Mouse (Mus musculus): ENCODE data around the gene Col16a1. TPM values are rescaled to one million over a fixed set of nuclear protein-coding genes. Genes with fewer than 3 reads are reported as not detected.
A peak's percentile ranks its signal among the peaks of the same experiment; 100 is the strongest.

The Col16a1 gene
- polyA plus RNA-seq, 1 experiment = 4.4 TPM

GRCm38 (mm10) chr4:130056471-130056870 is 8.8 kb downstream of the Col16a1 start:
- H3K36me3 ChIP-seq (ENCODE audit: control insufficient read depth, insufficient read depth, low read length) = no peaks in the 10 kb centered on the region
- H3K4me3 ChIP-seq (ENCODE audit: control insufficient read depth, insufficient read depth, low read length) = no peak overlapping the region
- TF ChIP-seq POLR2A (IDR thresholded peaks at IDR 0.05; ENCODE audit: control insufficient read depth, extremely low read depth, insufficient read depth, low read length, poor library complexity) = no peak
- TF ChIP-seq CTCF (IDR thresholded peaks at IDR 0.05; ENCODE audit: borderline replicate concordance, control insufficient read depth, extremely low read depth, insufficient read depth, low read length, poor library complexity) = no peak
- H3K27me3 ChIP-seq (ENCODE audit: control insufficient read depth, insufficient read depth, low read length) = no peaks in the 10 kb centered on the region
- H3K27ac ChIP-seq (ENCODE audit: control insufficient read depth, insufficient read depth, low read length) = no peak overlapping the region
- WGBS = 88% methylated on average over 3 of the region's 3 CpGs
- H3K4me1 ChIP-seq (replicated peaks; ENCODE audit: control insufficient read depth, insufficient read depth, low read length) = no peaks in the 10 kb centered on the region
- no peak for DNase-seq

GRCm38 (mm10) chr4:130060937-130061336 is 13.3 kb downstream of the Col16a1 start:
- Histone ChIP-seq H3K4me1 (replicated peaks; ENCODE audit: control insufficient read depth, insufficient read depth, low read length) (no peaks in the 10 kb centered on the region), H3K27me3 (ENCODE audit: control insufficient read depth, insufficient read depth, low read length) (no peaks in the 10 kb centered on the region), H3K4me3 (ENCODE audit: control insufficient read depth, insufficient read depth, low read length) (no peak overlapping the region), H3K27ac (ENCODE audit: control insufficient read depth, insufficient read depth, low read length) (no peak overlapping the region), H3K36me3 (ENCODE audit: control insufficient read depth, insufficient read depth, low read length) (no peaks in the 10 kb centered on the region)
- TF ChIP-seq CTCF (IDR thresholded peaks at IDR 0.05; ENCODE audit: borderline replicate concordance, control insufficient read depth, extremely low read depth, insufficient read depth, low read length, poor library complexity) (no peak), POLR2A (IDR thresholded peaks at IDR 0.05; ENCODE audit: control insufficient read depth, extremely low read depth, insufficient read depth, low read length, poor library complexity) (no peak)
- DNase-seq = no peak

- DNase-seq = no peak
- Histone ChIP-seq H3K36me3 (ENCODE audit: control insufficient read depth, insufficient read depth, low read length) (no peaks in the 10 kb centered on the region), H3K27ac (ENCODE audit: control insufficient read depth, insufficient read depth, low read length) (no peak overlapping the region), H3K4me1 (replicated peaks; ENCODE audit: control insufficient read depth, insufficient read depth, low read length) (no peaks in the 10 kb centered on the region), H3K27me3 (ENCODE audit: control insufficient read depth, insufficient read depth, low read length) (no peaks in the 10 kb centered on the region), H3K4me3 (ENCODE audit: control insufficient read depth, insufficient read depth, low read length) (no peak overlapping the region)
- 79% methylated on average over 7 of the region's 7 CpGs for WGBS
- TF ChIP-seq POLR2A (IDR thresholded peaks at IDR 0.05; ENCODE audit: control insufficient read depth, extremely low read depth, insufficient read depth, low read length, poor library complexity) = no peak
- no peak for TF ChIP-seq CTCF (IDR thresholded peaks at IDR 0.05; ENCODE audit: borderline replicate concordance, control insufficient read depth, extremely low read depth, insufficient read depth, low read length, poor library complexity)
Observed at GRCm38 (mm10) chr4:130063191-130063590, 15.6 kb downstream of the Col16a1 start.

GRCm38 (mm10) chr4:130066816-130067215 is 19.2 kb downstream of the Col16a1 start:
- H3K27ac ChIP-seq (ENCODE audit: control insufficient read depth, insufficient read depth, low read length) = no peak overlapping the region
- no peaks in the 10 kb centered on the region for H3K4me1 ChIP-seq (replicated peaks; ENCODE audit: control insufficient read depth, insufficient read depth, low read length)
- no peak overlapping the region for H3K4me3 ChIP-seq (ENCODE audit: control insufficient read depth, insufficient read depth, low read length)
- TF ChIP-seq CTCF (IDR thresholded peaks at IDR 0.05; ENCODE audit: borderline replicate concordance, control insufficient read depth, extremely low read depth, insufficient read depth, low read length, poor library complexity) = peak; percentile 78
- no peak for TF ChIP-seq POLR2A (IDR thresholded peaks at IDR 0.05; ENCODE audit: control insufficient read depth, extremely low read depth, insufficient read depth, low read length, poor library complexity)
- no peaks in the 10 kb centered on the region for H3K36me3 ChIP-seq (ENCODE audit: control insufficient read depth, insufficient read depth, low read length)
- peak; percentile 39 for DNase-seq
- WGBS = 36% methylated on average over 8 of the region's 8 CpGs
- no peaks in the 10 kb centered on the region for H3K27me3 ChIP-seq (ENCODE audit: control insufficient read depth, insufficient read depth, low read length)

- Histone ChIP-seq H3K27me3 (ENCODE audit: control insufficient read depth, insufficient read depth, low read length) (no peaks in the 10 kb centered on the region), H3K4me3 (ENCODE audit: control insufficient read depth, insufficient read depth, low read length) (no peak overlapping the region), H3K36me3 (ENCODE audit: control insufficient read depth, insufficient read depth, low read length) (no peaks in the 10 kb centered on the region), H3K4me1 (replicated peaks; ENCODE audit: control insufficient read depth, insufficient read depth, low read length) (0 out of 2 replicates have a peak, but pooled peaks cover 5% of the 10 kb centered on the region), H3K27ac (ENCODE audit: control insufficient read depth, insufficient read depth, low read length) (no peak overlapping the region)
- 86% methylated on average over 3 of the region's 3 CpGs for WGBS
- DNase-seq = no peak
- TF ChIP-seq CTCF (IDR thresholded peaks at IDR 0.05; ENCODE audit: borderline replicate concordance, control insufficient read depth, extremely low read depth, insufficient read depth, low read length, poor library complexity) (no peak), POLR2A (IDR thresholded peaks at IDR 0.05; ENCODE audit: control insufficient read depth, extremely low read depth, insufficient read depth, low read length, poor library complexity) (no peak)
Observed at GRCm38 (mm10) chr4:130070523-130070922, 22.9 kb downstream of the Col16a1 start.

GRCm38 (mm10) chr4:130071758-130072157 is 24.1 kb downstream of the Col16a1 start:
- Histone ChIP-seq H3K27me3 (ENCODE audit: control insufficient read depth, insufficient read depth, low read length) (no peaks in the 10 kb centered on the region), H3K27ac (ENCODE audit: control insufficient read depth, insufficient read depth, low read length) (no peak overlapping the region), H3K4me1 (replicated peaks; ENCODE audit: control insufficient read depth, insufficient read depth, low read length) (0 out of 2 replicates have a peak, but pooled peaks cover 5% of the 10 kb centered on the region), H3K4me3 (ENCODE audit: control insufficient read depth, insufficient read depth, low read length) (no peak overlapping the region), H3K36me3 (ENCODE audit: control insufficient read depth, insufficient read depth, low read length) (no peaks in the 10 kb centered on the region)
- DNase-seq = no peak
- TF ChIP-seq CTCF (IDR thresholded peaks at IDR 0.05; ENCODE audit: borderline replicate concordance, control insufficient read depth, extremely low read depth, insufficient read depth, low read length, poor library complexity) (no peak), POLR2A (IDR thresholded peaks at IDR 0.05; ENCODE audit: control insufficient read depth, extremely low read depth, insufficient read depth, low read length, poor library complexity) (no peak)
- WGBS = 67% methylated on average over 2 of the region's 2 CpGs

GRCm38 (mm10) chr4:130073367-130073766 is 25.7 kb downstream of the Col16a1 start:
- no peaks in the 10 kb centered on the region for H3K27me3 ChIP-seq (ENCODE audit: control insufficient read depth, insufficient read depth, low read length)
- 94% methylated on average over 4 of the region's 4 CpGs for WGBS
- H3K4me1 ChIP-seq (replicated peaks; ENCODE audit: control insufficient read depth, insufficient read depth, low read length) = 0 out of 2 replicates have a peak, but pooled peaks cover 5% of the 10 kb centered on the region
- no peak overlapping the region for H3K4me3 ChIP-seq (ENCODE audit: control insufficient read depth, insufficient read depth, low read length)
- no peaks in the 10 kb centered on the region for H3K36me3 ChIP-seq (ENCODE audit: control insufficient read depth, insufficient read depth, low read length)
- no peak overlapping the region for H3K27ac ChIP-seq (ENCODE audit: control insufficient read depth, insufficient read depth, low read length)
- DNase-seq = no peak
- TF ChIP-seq CTCF (IDR thresholded peaks at IDR 0.05; ENCODE audit: borderline replicate concordance, control insufficient read depth, extremely low read depth, insufficient read depth, low read length, poor library complexity) (no peak), POLR2A (IDR thresholded peaks at IDR 0.05; ENCODE audit: control insufficient read depth, extremely low read depth, insufficient read depth, low read length, poor library complexity) (no peak)

Data from thymus, adult 2 months (tissue).